Mouse (Mus musculus) myocyte (in vitro differentiated cells): ENCODE results near the gene Met. TPM values are rescaled to one million over a fixed set of nuclear protein-coding genes. Genes with fewer than 3 reads are reported as not detected.

ENCODE experiments used
- H3K27me3 ChIP-seq: one replicate; pipeline ENCODE4 v1.6.1; 2011; ENCODE audit not compliant: control insufficient read depth, insufficient read depth, insufficient read length
- H3K36me3 ChIP-seq: one replicate; pipeline ENCODE4 v1.6.1; 2011; ENCODE audit not compliant: control insufficient read depth, insufficient read depth
- H3K4me2 ChIP-seq: one replicate; pipeline ENCODE4 v1.6.1; 2011; ENCODE audit warnings: low read depth, control low read depth
- H3K4me3 ChIP-seq: one replicate; pipeline ENCODE4 v1.5.1; 2011; ENCODE audit warnings: mild to moderate bottlenecking, control low read depth, moderate library complexity
- H3K79me2 ChIP-seq: one replicate; pipeline ENCODE4 v1.6.1; 2011; ENCODE audit not compliant: control insufficient read depth, insufficient read depth
- H3ac ChIP-seq: one replicate; pipeline ENCODE4 v1.6.1; 2011; ENCODE audit not compliant: control insufficient read depth, insufficient read length
- CEBPB ChIP-seq: IDR thresholded peaks from 2 replicates; pipeline ENCODE4 v1.6.1; 2011; ENCODE audit warnings: mild to moderate bottlenecking, moderate library complexity; ENCODE audit not compliant: poor library complexity, insufficient read depth, severe bottlenecking
- E2F4 ChIP-seq: IDR thresholded peaks from one replicate; pipeline ENCODE4 v1.6.1; 2011; ENCODE audit warnings: mild to moderate bottlenecking, control low read depth, moderate library complexity; ENCODE audit not compliant: insufficient read depth
- MAX ChIP-seq: IDR thresholded peaks from one replicate; pipeline ENCODE4 v1.6.1; 2011; ENCODE audit warnings: low read depth, mild to moderate bottlenecking, control low read depth
- MYOD1 ChIP-seq, 3 experiments: IDR thresholded peaks; one replicate each; pipeline ENCODE4 v1.6.1; 2011; ENCODE audit warnings: control low read depth in 2 of 3, low read depth in 2 of 3, mild to moderate bottlenecking in 2 of 3, moderate library complexity in 1 of 3; ENCODE audit not compliant: insufficient read length in 2 of 3, control insufficient read depth in 1 of 3
- MYOG ChIP-seq, 3 experiments: IDR thresholded peaks; one replicate each; pipeline ENCODE4 v1.6.1; 2011; ENCODE audit warnings: control low read depth in 2 of 3, low read depth in 2 of 3, mild to moderate bottlenecking in 2 of 3; ENCODE audit not compliant: insufficient read length in 2 of 3, control insufficient read depth in 1 of 3, insufficient read depth in 1 of 3
- POLR2A ChIP-seq: IDR thresholded peaks from one replicate; pipeline ENCODE4 v1.6.1; 2011; ENCODE audit warnings: low read depth, mild to moderate bottlenecking, control low read depth, moderate library complexity; ENCODE audit not compliant: insufficient read length
- POLR2AphosphoS2 ChIP-seq: IDR thresholded peaks from one replicate; pipeline ENCODE4 v1.6.1; 2011; ENCODE audit warnings: low read depth, control low read depth; ENCODE audit not compliant: insufficient read length
- REST ChIP-seq: IDR thresholded peaks from one replicate; pipeline ENCODE4 v1.6.1; 2011; ENCODE audit warnings: mild to moderate bottlenecking, control low read depth, moderate library complexity; ENCODE audit not compliant: insufficient read depth, insufficient read length
- SRF ChIP-seq: IDR thresholded peaks from one replicate; pipeline ENCODE4 v1.6.1; 2011; ENCODE audit warnings: low read depth; ENCODE audit not compliant: control insufficient read depth, insufficient read length
- TCF12 ChIP-seq: IDR thresholded peaks from one replicate; pipeline ENCODE4 v1.6.1; 2011; ENCODE audit warnings: mild to moderate bottlenecking, control low read depth; ENCODE audit not compliant: poor library complexity, insufficient read depth, severe bottlenecking
- TCF3 ChIP-seq: IDR thresholded peaks from one replicate; pipeline ENCODE4 v1.6.1; 2011; ENCODE audit warnings: low read depth, control low read depth; ENCODE audit not compliant: insufficient read length
- USF1 ChIP-seq: IDR thresholded peaks from one replicate; pipeline ENCODE4 v1.6.1; 2011; ENCODE audit warnings: low read depth, mild to moderate bottlenecking, control low read depth, moderate library complexity
- polyA plus RNA-seq: library from polyadenylated mRNA; unstranded; fragments of >200 nt; fragmentation: generic; extraction: Trizol; gene quantifications from one replicate; pipeline ENCODE4 v1.2.1, GENCODE M21; 2012; ENCODE audit warnings: missing spikeins

The Met gene
- polyA plus RNA-seq, 1 experiment, result 4.5 TPM

- Histone ChIP-seq H3K36me3 (peaks cover 4% of the 10 kb centered on the region), H3K4me3 (no peak overlapping the region), H3K27me3 (no peaks in the 10 kb centered on the region), H3ac (no peak overlapping the region), H3K4me2 (no peak overlapping the region), H3K79me2 (no peaks in the 10 kb centered on the region)
- no peak for TF ChIP-seq MYOD1 (IDR thresholded peaks at IDR 0.05; ENCODE audit: control insufficient read depth in 1 of 3, insufficient read length in 2 of 3, low read depth in 2 of 3)
Measured at GRCm38 (mm10) chr6:17545480-17545879, 81.9 kb downstream of the Met start.

- Histone ChIP-seq H3K27me3 (no peaks in the 10 kb centered on the region), H3K4me2 (no peak overlapping the region), H3ac (no peak overlapping the region), H3K4me3 (no peak overlapping the region), H3K36me3 (peaks cover 4% of the 10 kb centered on the region), H3K79me2 (no peaks in the 10 kb centered on the region)
- TF ChIP-seq POLR2A (no peak), CEBPB (no peak)
Measured at GRCm38 (mm10) chr6:17546341-17546740, 82.7 kb downstream of the Met start.

- TF ChIP-seq MAX (no peak), POLR2AphosphoS2 (no peak), TCF3 (no peak), REST (no peak), SRF (no peak), USF1 (no peak), CEBPB (no peak), POLR2A (no peak), MYOG (IDR thresholded peaks at IDR 0.05; ENCODE audit: control insufficient read depth in 1 of 3, insufficient read depth in 1 of 3, insufficient read length in 2 of 3, low read depth in 2 of 3) (no peak), E2F4 (no peak)
- Histone ChIP-seq H3K4me3 (no peak overlapping the region), H3ac (no peak overlapping the region), H3K79me2 (no peaks in the 10 kb centered on the region), H3K27me3 (no peaks in the 10 kb centered on the region), H3K4me2 (no peak overlapping the region), H3K36me3 (peaks cover 4% of the 10 kb centered on the region)
Measured at GRCm38 (mm10) chr6:17546825-17547224, 83.2 kb downstream of the Met start.

GRCm38 (mm10) chr6:17548786-17549185 is 85.2 kb downstream of the Met start:
- Histone ChIP-seq H3K27me3 (no peaks in the 10 kb centered on the region), H3K4me2 (no peak overlapping the region), H3ac (no peak overlapping the region), H3K36me3 (no peaks in the 10 kb centered on the region), H3K4me3 (no peak overlapping the region), H3K79me2 (no peaks in the 10 kb centered on the region)
- TF ChIP-seq MYOG (IDR thresholded peaks at IDR 0.05; ENCODE audit: control insufficient read depth in 1 of 3, insufficient read depth in 1 of 3, insufficient read length in 2 of 3, low read depth in 2 of 3) (no peak), REST (no peak), E2F4 (no peak), MYOD1 (IDR thresholded peaks at IDR 0.05; ENCODE audit: control insufficient read depth in 1 of 3, insufficient read length in 2 of 3, low read depth in 2 of 3) (no peak), TCF3 (no peak), USF1 (no peak), MAX (no peak), CEBPB (no peak), POLR2A (no peak), TCF12 (no peak), POLR2AphosphoS2 (no peak), SRF (no peak)

GRCm38 (mm10) chr6:17549645-17550044 is 86.0 kb downstream of the Met start:
- Histone ChIP-seq H3K4me3 (no peak overlapping the region), H3K36me3 (no peaks in the 10 kb centered on the region), H3K27me3 (no peaks in the 10 kb centered on the region), H3K4me2 (peak overlapping the region; percentile 39), H3K79me2 (no peaks in the 10 kb centered on the region), H3ac (no peak overlapping the region)
- TF ChIP-seq SRF, result no peak
- peak in 1 of 3 experiments; percentile 8 for TF ChIP-seq MYOD1 (IDR thresholded peaks at IDR 0.05; ENCODE audit: control insufficient read depth in 1 of 3, insufficient read length in 2 of 3, low read depth in 2 of 3)

- TF ChIP-seq REST (no peak), SRF (no peak), MYOG (IDR thresholded peaks at IDR 0.05; ENCODE audit: control insufficient read depth in 1 of 3, insufficient read depth in 1 of 3, insufficient read length in 2 of 3, low read depth in 2 of 3) (no peak), USF1 (no peak), TCF12 (no peak), POLR2AphosphoS2 (no peak), POLR2A (no peak), MYOD1 (IDR thresholded peaks at IDR 0.05; ENCODE audit: control insufficient read depth in 1 of 3, insufficient read length in 2 of 3, low read depth in 2 of 3) (no peak), CEBPB (no peak), TCF3 (no peak), E2F4 (no peak), MAX (no peak)
- no peak overlapping the region for H3K4me3 ChIP-seq
- no peak overlapping the region for H3K4me2 ChIP-seq
- no peaks in the 10 kb centered on the region for H3K79me2 ChIP-seq
- peaks cover 5% of the 10 kb centered on the region for H3K36me3 ChIP-seq
- H3K27me3 ChIP-seq, result no peaks in the 10 kb centered on the region
- H3ac ChIP-seq, result no peak overlapping the region
Measured at GRCm38 (mm10) chr6:17554263-17554662, 90.7 kb downstream of the Met start.
